Mouse (Mus musculus) forebrain, postnatal 0 days (tissue): ENCODE measurements around the gene Ccdc33. TPM values are rescaled to one million over a fixed set of nuclear protein-coding genes. Genes with fewer than 3 reads are reported as not detected.

Source experiments
- ATAC-seq: fragments of 200-750 bp; cut with Nextera tagmentation; 2 replicates; pipeline ENCODE4 v1.8.0; 2017; ENCODE audit warnings: mild to moderate bottlenecking, moderate library complexity
- DNase-seq: peaks from one replicate; pipeline ENCODE4 v3.0.0-alpha.2; 2015
- H3K27ac ChIP-seq: fragments of 300-500 bp; sonication (generic); 2 replicates; pipeline ENCODE4 v1.5.1; 2014; ENCODE audit warnings: low read depth, mild to moderate bottlenecking, antibody characterized with exemption, low read length, moderate library complexity, mixed read lengths
- H3K27me3 ChIP-seq: fragments of 300-500 bp; sonication (generic); 2 replicates; pipeline ENCODE4 v1.6.1; 2014; ENCODE audit warnings: mild to moderate bottlenecking, low read length, mixed read lengths; ENCODE audit not compliant: insufficient read depth
- H3K36me3 ChIP-seq: fragments of 300-500 bp; sonication (generic); 2 replicates; pipeline ENCODE4 v1.6.1; 2014; ENCODE audit warnings: mild to moderate bottlenecking, moderate library complexity; ENCODE audit not compliant: insufficient read depth
- H3K4me1 ChIP-seq: fragments of 300-500 bp; sonication (generic); 2 replicates; pipeline ENCODE4 v1.6.1; 2014; ENCODE audit warnings: antibody characterized with exemption; ENCODE audit not compliant: insufficient read depth
- H3K4me2 ChIP-seq: fragments of 300-500 bp; sonication (generic); 2 replicates; pipeline ENCODE4 v1.6.1; 2014; ENCODE audit warnings: low read depth, mild to moderate bottlenecking, moderate library complexity
- H3K4me3 ChIP-seq: fragments of 300-500 bp; sonication (generic); 2 replicates; pipeline ENCODE4 v1.5.1; 2014; ENCODE audit warnings: low read depth, low read length, mixed read lengths
- H3K9ac ChIP-seq: fragments of 300-500 bp; sonication (generic); 2 replicates; pipeline ENCODE4 v1.6.1; 2014; ENCODE audit warnings: mild to moderate bottlenecking
- H3K9me3 ChIP-seq: fragments of 300-500 bp; sonication (generic); 2 replicates; pipeline ENCODE4 v1.6.1; 2016; ENCODE audit warnings: low read length
- CTCF ChIP-seq: sonication (generic); IDR thresholded peaks from 2 replicates; pipeline ENCODE4 v1.5.1; 2016; ENCODE audit warnings: antibody characterized with exemption, control low read depth, low read depth
- WGBS: fragments of 180-500 bp; shearing (Covaris S2); extraction: QIAGEN DNeasy Blood & Tissue Kit; methylation state at CpG from one replicate; pipeline ENCODE4 v1.1.7; 2014; 5-methylcytosine and 5-hydroxymethylcytosine counted together
- polyA plus RNA-seq: library from polyadenylated mRNA; unstranded; fragments of >200 nt; fragmentation: Nextera tagmentation; extraction: Ambion mirVana; gene quantifications from 2 replicates; pipeline ENCODE4 v1.2.1, GENCODE M21; 2015
- total RNA-seq: library from RNA; depleted of rRNA; stranded (reverse); fragments of >200 nt; gene quantifications from 2 replicates; pipeline ENCODE4 v1.2.3, GENCODE M21; 2014; rRNA removed

The Ccdc33 gene
- total and polyA plus RNA-seq, 2 experiments from 2014 or later, result 1.1 to 3.0 TPM

DNA sequence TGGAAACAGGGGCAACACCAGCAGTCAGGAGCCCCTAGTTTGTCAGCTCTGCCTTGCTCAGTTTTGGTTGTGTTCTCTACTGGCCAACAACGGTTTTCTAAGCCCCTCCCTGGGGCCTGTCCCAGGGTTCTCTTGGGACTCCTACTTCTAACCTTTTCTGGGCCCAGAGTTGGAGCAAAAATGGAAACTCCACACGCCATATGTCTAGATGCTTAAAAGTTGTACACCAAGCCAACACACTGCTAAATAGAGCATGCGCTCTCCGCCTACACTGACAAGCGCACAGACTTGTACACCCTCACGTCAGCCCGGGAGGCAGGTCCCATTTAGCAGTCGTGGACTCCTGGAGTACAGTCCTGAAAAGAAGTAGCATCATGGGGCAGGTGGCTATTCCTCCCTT, 133.3 kb downstream of the Ccdc33 start:
- H3K4me2 ChIP-seq, result no peak overlapping the region
- WGBS, result 81% methylated on average over 8 of the region's 8 CpGs
- no peak overlapping the region for H3K9ac ChIP-seq
- no peaks in the 10 kb centered on the region for H3K36me3 ChIP-seq
- no peak for ATAC-seq
- DNase-seq, result no peak
- no peaks in the 10 kb centered on the region for H3K9me3 ChIP-seq
- 0 out of 2 replicates have a peak, but pooled peaks cover 3% of the 10 kb centered on the region for H3K4me1 ChIP-seq
- H3K4me3 ChIP-seq, result no peak overlapping the region
- no peak overlapping the region for H3K27ac ChIP-seq
- no peak for TF ChIP-seq CTCF
- H3K27me3 ChIP-seq, result no peaks in the 10 kb centered on the region

DNA sequence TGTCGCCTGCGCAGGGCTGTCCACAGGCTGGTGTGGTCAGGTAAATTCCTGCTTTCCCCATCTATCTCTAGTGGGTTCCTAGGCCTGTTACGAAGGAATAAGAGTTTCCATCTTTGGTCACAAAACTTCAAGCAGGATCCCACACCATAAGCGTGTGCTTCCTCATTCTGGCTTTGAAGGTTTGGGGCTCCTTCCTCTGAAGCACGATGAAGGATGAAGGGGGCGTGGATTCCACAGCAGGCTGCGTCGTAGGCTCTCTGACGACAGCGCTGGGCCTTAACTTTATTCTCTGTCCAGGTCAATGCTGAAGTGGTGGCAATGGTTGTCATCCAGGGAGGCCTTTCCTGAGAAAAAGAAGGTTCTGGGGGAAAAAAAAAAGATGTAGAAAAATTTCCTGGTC, 138.1 kb downstream of the Ccdc33 start:
- no peak overlapping the region for H3K27ac ChIP-seq
- DNase-seq (no peak), ATAC-seq (no peak)
- no peak overlapping the region for H3K4me2 ChIP-seq
- H3K9ac ChIP-seq, result no peak overlapping the region
- 87% methylated on average over 10 of the region's 10 CpGs for WGBS
- no peak overlapping the region for H3K4me3 ChIP-seq
- H3K27me3 ChIP-seq, result no peaks in the 10 kb centered on the region
- no peaks in the 10 kb centered on the region for H3K4me1 ChIP-seq
- no peaks in the 10 kb centered on the region for H3K9me3 ChIP-seq
- TF ChIP-seq CTCF, result no peak
- H3K36me3 ChIP-seq, result no peaks in the 10 kb centered on the region

DNA sequence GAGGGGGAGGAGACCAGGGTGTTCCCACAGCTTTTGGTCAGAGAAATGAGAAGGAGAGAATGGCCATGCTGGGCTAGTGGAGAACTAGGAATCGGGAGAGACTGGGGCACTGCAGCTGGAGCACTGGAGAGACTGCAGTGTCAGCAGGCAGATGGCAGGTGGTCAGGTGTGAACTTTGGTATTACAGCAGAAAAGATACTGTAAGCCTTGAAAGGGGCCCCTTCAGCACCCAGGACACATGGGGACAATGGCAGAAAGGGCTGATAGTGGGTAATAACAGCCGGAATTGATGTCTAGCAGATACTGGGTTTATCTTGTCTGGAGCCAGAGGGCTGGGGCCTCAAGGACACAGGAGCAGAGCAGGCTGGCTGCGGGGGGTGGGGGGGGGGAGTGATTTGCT, 139.8 kb downstream of the Ccdc33 start:
- no peak for TF ChIP-seq CTCF
- H3K9me3 ChIP-seq, result no peaks in the 10 kb centered on the region
- no peak overlapping the region for H3K4me3 ChIP-seq
- no peak overlapping the region for H3K27ac ChIP-seq
- DNase-seq (no peak), ATAC-seq (no peak)
- no peak overlapping the region for H3K9ac ChIP-seq
- WGBS, result 82% methylated on average over 3 of the region's 3 CpGs
- H3K4me1 ChIP-seq, result no peaks in the 10 kb centered on the region
- no peaks in the 10 kb centered on the region for H3K36me3 ChIP-seq
- H3K4me2 ChIP-seq, result no peak overlapping the region
- no peaks in the 10 kb centered on the region for H3K27me3 ChIP-seq

Other genes starting within 250 kb of the Ccdc33 start
- 81.7 and 92.6 TPM in 2 replicates for gene Ubl7, start 207.8 kb downstream of the Ccdc33 start, total RNA-seq
- 152 and 155 TPM in 2 replicates for gene Ubl7, start 207.8 kb downstream of the Ccdc33 start, polyA plus RNA-seq
- gene Sema7a, start 178.7 kb downstream of the Ccdc33 start, total RNA-seq, result 27.2 and 43.0 TPM in 2 replicates
- 2.4 and 3.2 TPM in 2 replicates for gene Sema7a, start 178.7 kb downstream of the Ccdc33 start, polyA plus RNA-seq
- 0.29 and 1.2 TPM in 2 replicates for gene Cyp11a1, start 112.4 kb downstream of the Ccdc33 start, total RNA-seq
- gene Cyp11a1, start 112.4 kb downstream of the Ccdc33 start, polyA plus RNA-seq, result 0.77 and 0.88 TPM in 2 replicates
- gene Stra6, start 55.0 kb downstream of the Ccdc33 start, total RNA-seq, result 13.9 and 16.2 TPM in 2 replicates
- 9.6 and 11.0 TPM in 2 replicates for gene Stra6, start 55.0 kb downstream of the Ccdc33 start, polyA plus RNA-seq
- gene Islr, start 85.5 kb upstream of the Ccdc33 start, total RNA-seq, result 31.0 and 45.8 TPM in 2 replicates
- 27.4 and 32.2 TPM in 2 replicates for gene Islr, start 85.5 kb upstream of the Ccdc33 start, polyA plus RNA-seq
- 612 and 779 TPM in 2 replicates for gene Islr2, start 85.5 kb upstream of the Ccdc33 start, total RNA-seq
- gene Islr2, start 85.5 kb upstream of the Ccdc33 start, polyA plus RNA-seq, result 54.0 and 58.3 TPM in 2 replicates
- 3.4 and 4.8 TPM in 2 replicates for gene Pml, start 131.0 kb upstream of the Ccdc33 start, total RNA-seq
- gene Pml, start 131.0 kb upstream of the Ccdc33 start, polyA plus RNA-seq, result 2.6 and 3.7 TPM in 2 replicates
- gene Stoml1, start 134.3 kb upstream of the Ccdc33 start, total RNA-seq, result 148 and 149 TPM in 2 replicates
- gene Stoml1, start 134.3 kb upstream of the Ccdc33 start, polyA plus RNA-seq, result 142 and 144 TPM in 2 replicates
- gene Loxl1, start 194.4 kb upstream of the Ccdc33 start, total RNA-seq, result 6.0 and 9.4 TPM in 2 replicates
- gene Loxl1, start 194.4 kb upstream of the Ccdc33 start, polyA plus RNA-seq, result 8.0 and 9.6 TPM in 2 replicates